Mouse (Mus musculus) hindbrain, postnatal 0 days (tissue): ENCODE measurements at regions not wholly inside any gene's neighbourhood (a gene's known extent, or its start where the extent isn't known, plus 50 kb on each side); places are given as distances from the start of the nearest gene placed in this dataset.

Source experiments
- ATAC-seq: fragments of 200-750 bp; cut with Nextera tagmentation; 2 replicates; pipeline ENCODE4 v1.8.0; 2017; ENCODE audit warnings: mild to moderate bottlenecking, moderate TSS enrichment, moderate library complexity
- DNase-seq: peaks from one replicate; pipeline ENCODE4 v3.0.0-alpha.2; 2015; ENCODE audit warnings: low spot score
- H3K27ac ChIP-seq: fragments of 300-500 bp; sonication (generic); 2 replicates; pipeline ENCODE4 v1.5.1; 2014; ENCODE audit warnings: mild to moderate bottlenecking
- H3K27me3 ChIP-seq: fragments of 300-500 bp; sonication (generic); 2 replicates; pipeline ENCODE4 v1.6.1; 2014; ENCODE audit warnings: low read length, mixed read lengths; ENCODE audit not compliant: insufficient read depth
- H3K36me3 ChIP-seq: fragments of 300-500 bp; sonication (generic); 2 replicates; pipeline ENCODE4 v1.6.1; 2014; ENCODE audit warnings: low read length, mixed read lengths; ENCODE audit not compliant: insufficient read depth
- H3K4me1 ChIP-seq: fragments of 300-500 bp; sonication (generic); 2 replicates; pipeline ENCODE4 v1.6.1; 2014; ENCODE audit warnings: antibody characterized with exemption, low read length, mixed read lengths; ENCODE audit not compliant: insufficient read depth
- H3K4me2 ChIP-seq: fragments of 300-500 bp; sonication (generic); 2 replicates; pipeline ENCODE4 v1.6.1; 2014; ENCODE audit warnings: low read depth, mild to moderate bottlenecking, low read length, moderate library complexity, mixed read lengths
- H3K4me3 ChIP-seq: fragments of 300-500 bp; sonication (generic); 2 replicates; pipeline ENCODE4 v1.5.1; 2014; ENCODE audit warnings: low read length
- H3K9ac ChIP-seq: fragments of 300-500 bp; sonication (generic); replicated peaks from 2 replicates; pipeline ENCODE4 v1.6.1; 2014; ENCODE audit warnings: mild to moderate bottlenecking, low read length, moderate library complexity, mixed read lengths
- H3K9me3 ChIP-seq: fragments of 300-500 bp; sonication (generic); 2 replicates; pipeline ENCODE4 v1.6.1; 2016; ENCODE audit warnings: low read length, mixed read lengths
- CTCF ChIP-seq: IDR thresholded peaks from 2 replicates; pipeline ENCODE4 v1.5.1; 2016; ENCODE audit warnings: antibody characterized with exemption, control low read depth, low read depth
- WGBS: fragments of 180-500 bp; shearing (Covaris S2); extraction: QIAGEN DNeasy Blood & Tissue Kit; methylation state at CpG from one replicate; pipeline ENCODE4 v1.1.7; 2014; 5-methylcytosine and 5-hydroxymethylcytosine counted together

GRCm38 (mm10) chr4:70844742-70845141 is 309.9 kb upstream of the Megf9 start:
- H3K9me3 ChIP-seq: no peaks in the 10 kb centered on the region
- no peak for ATAC-seq
- H3K9ac ChIP-seq: no peak overlapping the region
- H3K36me3 ChIP-seq: no peaks in the 10 kb centered on the region
- DNase-seq: peak; percentile 2
- no peaks in the 10 kb centered on the region for H3K27me3 ChIP-seq
- no peak overlapping the region for H3K27ac ChIP-seq
- no peaks in the 10 kb centered on the region for H3K4me1 ChIP-seq
- 29% methylated on average over 1 of the region's 1 CpGs for WGBS
- no peak for TF ChIP-seq CTCF
- no peak overlapping the region for H3K4me3 ChIP-seq
- H3K4me2 ChIP-seq: no peak overlapping the region

- WGBS: 28% methylated on average over 2 of the region's 2 CpGs
- Histone ChIP-seq H3K9me3 (no peaks in the 10 kb centered on the region), H3K4me3 (no peak overlapping the region), H3K4me2 (no peak overlapping the region), H3K36me3 (no peaks in the 10 kb centered on the region), H3K9ac (no peak overlapping the region), H3K27me3 (no peaks in the 10 kb centered on the region), H3K27ac (no peak overlapping the region), H3K4me1 (no peaks in the 10 kb centered on the region)
- ATAC-seq (no peak), DNase-seq (no peak)
- no peak for TF ChIP-seq CTCF
Measured at GRCm38 (mm10) chr4:70810956-70811316, 276.1 kb upstream of the Megf9 start.

GRCm38 (mm10) chr4:70810311-70810955 is 275.6 kb upstream of the Megf9 start:
- Histone ChIP-seq H3K27ac (no peak overlapping the region), H3K4me3 (no peak overlapping the region), H3K9ac (no peak overlapping the region), H3K27me3 (no peaks in the 10 kb centered on the region), H3K4me1 (no peaks in the 10 kb centered on the region), H3K9me3 (no peaks in the 10 kb centered on the region), H3K36me3 (no peaks in the 10 kb centered on the region), H3K4me2 (no peak overlapping the region)
- TF ChIP-seq CTCF: no peak
- DNase-seq (peak; percentile 37), ATAC-seq (no peak)

GRCm38 (mm10) chr4:70804925-70805342 is 270.1 kb upstream of the Megf9 start:
- Histone ChIP-seq H3K36me3 (no peaks in the 10 kb centered on the region), H3K4me1 (no peaks in the 10 kb centered on the region), H3K27me3 (no peaks in the 10 kb centered on the region), H3K9me3 (no peaks in the 10 kb centered on the region), H3K4me3 (no peak overlapping the region), H3K4me2 (no peak overlapping the region), H3K27ac (no peak overlapping the region), H3K9ac (no peak overlapping the region)
- WGBS: 59% methylated on average over 3 of the region's 3 CpGs
- no peak for TF ChIP-seq CTCF
- no peak for ATAC-seq
- DNase-seq: no peak

- H3K4me3 ChIP-seq: no peak overlapping the region
- no peak for ATAC-seq
- H3K27me3 ChIP-seq: no peaks in the 10 kb centered on the region
- H3K4me2 ChIP-seq: no peak overlapping the region
- H3K9ac ChIP-seq: no peak overlapping the region
- no peaks in the 10 kb centered on the region for H3K36me3 ChIP-seq
- H3K4me1 ChIP-seq: no peaks in the 10 kb centered on the region
- H3K27ac ChIP-seq: no peak overlapping the region
- H3K9me3 ChIP-seq: no peaks in the 10 kb centered on the region
- no peak for DNase-seq
- no peak for TF ChIP-seq CTCF
- WGBS: 55% methylated on average over 1 of the region's 1 CpGs
Measured at GRCm38 (mm10) chr4:70798483-70798882, 263.7 kb upstream of the Megf9 start.

GRCm38 (mm10) chr4:70797935-70798334 is 263.1 kb upstream of the Megf9 start:
- no peak for TF ChIP-seq CTCF
- 81% methylated on average over 3 of the region's 3 CpGs for WGBS
- Histone ChIP-seq H3K27me3 (no peaks in the 10 kb centered on the region), H3K9me3 (no peaks in the 10 kb centered on the region), H3K4me2 (no peak overlapping the region), H3K4me1 (no peaks in the 10 kb centered on the region), H3K9ac (no peak overlapping the region), H3K36me3 (no peaks in the 10 kb centered on the region), H3K4me3 (no peak overlapping the region), H3K27ac (no peak overlapping the region)
- ATAC-seq (no peak), DNase-seq (no peak)

GRCm38 (mm10) chr4:70783487-70783886 is 248.7 kb upstream of the Megf9 start:
- Histone ChIP-seq H3K27ac (no peak overlapping the region), H3K4me1 (no peaks in the 10 kb centered on the region), H3K9ac (no peak overlapping the region), H3K9me3 (no peaks in the 10 kb centered on the region), H3K36me3 (no peaks in the 10 kb centered on the region), H3K4me3 (no peak overlapping the region), H3K4me2 (no peak overlapping the region), H3K27me3 (no peaks in the 10 kb centered on the region)
- DNase-seq (no peak), ATAC-seq (no peak)
- TF ChIP-seq CTCF: peak; percentile 34
- 63% methylated on average over 2 of the region's 2 CpGs for WGBS
